Mouse (Mus musculus) myocyte (in vitro differentiated cells): Measurements from ENCODE around the gene Nrsn2. TPM values are rescaled to one million over a fixed set of nuclear protein-coding genes. Genes with fewer than 3 reads are reported as not detected.

Experiments
- H3K27me3 ChIP-seq: one replicate; pipeline ENCODE4 v1.6.1; 2011; ENCODE audit not compliant: control insufficient read depth, insufficient read depth, insufficient read length
- H3K36me3 ChIP-seq: one replicate; pipeline ENCODE4 v1.6.1; 2011; ENCODE audit not compliant: control insufficient read depth, insufficient read depth
- H3K4me2 ChIP-seq: one replicate; pipeline ENCODE4 v1.6.1; 2011; ENCODE audit warnings: low read depth, control low read depth
- H3K4me3 ChIP-seq: one replicate; pipeline ENCODE4 v1.5.1; 2011; ENCODE audit warnings: mild to moderate bottlenecking, control low read depth, moderate library complexity
- H3K79me2 ChIP-seq: one replicate; pipeline ENCODE4 v1.6.1; 2011; ENCODE audit not compliant: control insufficient read depth, insufficient read depth
- H3ac ChIP-seq: one replicate; pipeline ENCODE4 v1.6.1; 2011; ENCODE audit not compliant: control insufficient read depth, insufficient read length
- CEBPB ChIP-seq: IDR thresholded peaks from 2 replicates; pipeline ENCODE4 v1.6.1; 2011; ENCODE audit warnings: mild to moderate bottlenecking, moderate library complexity; ENCODE audit not compliant: poor library complexity, insufficient read depth, severe bottlenecking
- E2F4 ChIP-seq: IDR thresholded peaks from one replicate; pipeline ENCODE4 v1.6.1; 2011; ENCODE audit warnings: mild to moderate bottlenecking, control low read depth, moderate library complexity; ENCODE audit not compliant: insufficient read depth
- MAX ChIP-seq: IDR thresholded peaks from one replicate; pipeline ENCODE4 v1.6.1; 2011; ENCODE audit warnings: low read depth, mild to moderate bottlenecking, control low read depth
- MYOD1 ChIP-seq, 3 experiments: IDR thresholded peaks; one replicate each; pipeline ENCODE4 v1.6.1; 2011; ENCODE audit warnings: control low read depth in 2 of 3, low read depth in 2 of 3, mild to moderate bottlenecking in 2 of 3, moderate library complexity in 1 of 3; ENCODE audit not compliant: insufficient read length in 2 of 3, control insufficient read depth in 1 of 3
- MYOG ChIP-seq, 3 experiments: IDR thresholded peaks; one replicate each; pipeline ENCODE4 v1.6.1; 2011; ENCODE audit warnings: control low read depth in 2 of 3, low read depth in 2 of 3, mild to moderate bottlenecking in 2 of 3; ENCODE audit not compliant: insufficient read length in 2 of 3, control insufficient read depth in 1 of 3, insufficient read depth in 1 of 3
- POLR2A ChIP-seq: IDR thresholded peaks from one replicate; pipeline ENCODE4 v1.6.1; 2011; ENCODE audit warnings: low read depth, mild to moderate bottlenecking, control low read depth, moderate library complexity; ENCODE audit not compliant: insufficient read length
- POLR2AphosphoS2 ChIP-seq: IDR thresholded peaks from one replicate; pipeline ENCODE4 v1.6.1; 2011; ENCODE audit warnings: low read depth, control low read depth; ENCODE audit not compliant: insufficient read length
- REST ChIP-seq: IDR thresholded peaks from one replicate; pipeline ENCODE4 v1.6.1; 2011; ENCODE audit warnings: mild to moderate bottlenecking, control low read depth, moderate library complexity; ENCODE audit not compliant: insufficient read depth, insufficient read length
- SRF ChIP-seq: IDR thresholded peaks from one replicate; pipeline ENCODE4 v1.6.1; 2011; ENCODE audit warnings: low read depth; ENCODE audit not compliant: control insufficient read depth, insufficient read length
- TCF12 ChIP-seq: IDR thresholded peaks from one replicate; pipeline ENCODE4 v1.6.1; 2011; ENCODE audit warnings: mild to moderate bottlenecking, control low read depth; ENCODE audit not compliant: poor library complexity, insufficient read depth, severe bottlenecking
- TCF3 ChIP-seq: IDR thresholded peaks from one replicate; pipeline ENCODE4 v1.6.1; 2011; ENCODE audit warnings: low read depth, control low read depth; ENCODE audit not compliant: insufficient read length
- USF1 ChIP-seq: IDR thresholded peaks from one replicate; pipeline ENCODE4 v1.6.1; 2011; ENCODE audit warnings: low read depth, mild to moderate bottlenecking, control low read depth, moderate library complexity
- polyA plus RNA-seq: library from polyadenylated mRNA; unstranded; fragments of >200 nt; fragmentation: generic; extraction: Trizol; gene quantifications from one replicate; pipeline ENCODE4 v1.2.1, GENCODE M21; 2012; ENCODE audit warnings: missing spikeins

Nrsn2 gene
- polyA plus RNA-seq, 1 experiment, result not detected

GRCm38 (mm10) chr2:152343329-152344213, 32.9 kb downstream of the Nrsn2 start, which contains the start of gene Trib3:
TSS of gene Trib3 (minus strand) at chr2:152344032.
- Histone ChIP-seq H3K4me2 (peak within 1 kb of the TSS; percentile 84), H3K27me3 (no peaks in the 10 kb centered on the region), H3K79me2 (peaks cover 43% of the 10 kb centered on the region), H3K4me3 (peak within 1 kb of the TSS; percentile 84), H3K36me3 (peaks cover 41% of the 10 kb centered on the region), H3ac (peak within 1 kb of the TSS; percentile 6)
- TF ChIP-seq E2F4 (no peak), MYOD1 (IDR thresholded peaks at IDR 0.05; ENCODE audit: control insufficient read depth in 1 of 3, insufficient read length in 2 of 3, low read depth in 2 of 3) (no peak), SRF (no peak), MAX (no peak), TCF3 (no peak), POLR2A (peak; percentile 99), TCF12 (no peak), USF1 (no peak), POLR2AphosphoS2 (peak; percentile 99), CEBPB (peak; percentile 98), MYOG (IDR thresholded peaks at IDR 0.05; ENCODE audit: control insufficient read depth in 1 of 3, insufficient read depth in 1 of 3, insufficient read length in 2 of 3, low read depth in 2 of 3) (peak in 1 of 3 experiments; percentile 62), REST (no peak)

- TF ChIP-seq CEBPB, result no peak
- no peak for TF ChIP-seq TCF3
- TF ChIP-seq POLR2A, result peak; percentile 57
- TF ChIP-seq E2F4, result no peak
- TF ChIP-seq MYOD1 (IDR thresholded peaks at IDR 0.05; ENCODE audit: control insufficient read depth in 1 of 3, insufficient read length in 2 of 3, low read depth in 2 of 3), result no peak
- TF ChIP-seq REST, result no peak
- peak; percentile 63 for TF ChIP-seq POLR2AphosphoS2
- no peak for TF ChIP-seq TCF12
- no peak for TF ChIP-seq USF1
- TF ChIP-seq MYOG (IDR thresholded peaks at IDR 0.05; ENCODE audit: control insufficient read depth in 1 of 3, insufficient read depth in 1 of 3, insufficient read length in 2 of 3, low read depth in 2 of 3), result no peak
- TF ChIP-seq MAX, result no peak
- TF ChIP-seq SRF, result no peak
- H3ac ChIP-seq, result no peak overlapping the region
- peak overlapping the region; percentile 84 for H3K4me3 ChIP-seq
- H3K36me3 ChIP-seq, result peaks cover 60% of the 10 kb centered on the region
- peaks cover 51% of the 10 kb centered on the region for H3K79me2 ChIP-seq
- H3K27me3 ChIP-seq, result no peaks in the 10 kb centered on the region
- H3K4me2 ChIP-seq, result peak overlapping the region; percentile 84
These were observed 36.7 kb downstream of the Nrsn2 start for GRCm38 (mm10) chr2:152339631-152340179.

GRCm38 (mm10) chr2:152338319-152338718, 38.1 kb downstream of the Nrsn2 start:
- H3K4me2 ChIP-seq, result peak overlapping the region; percentile 32
- peaks cover 60% of the 10 kb centered on the region for H3K36me3 ChIP-seq
- H3K79me2 ChIP-seq, result peaks cover 51% of the 10 kb centered on the region
- no peak overlapping the region for H3K4me3 ChIP-seq
- TF ChIP-seq POLR2A (peak; percentile 60), POLR2AphosphoS2 (peak; percentile 59), TCF12 (no peak)
- H3ac ChIP-seq, result no peak overlapping the region
- H3K27me3 ChIP-seq, result no peaks in the 10 kb centered on the region

- peaks cover 46% of the 10 kb centered on the region for H3K79me2 ChIP-seq
- H3K4me2 ChIP-seq, result peak overlapping the region; percentile 28
- H3K27me3 ChIP-seq, result no peaks in the 10 kb centered on the region
- H3K4me3 ChIP-seq, result no peak overlapping the region
- H3ac ChIP-seq, result no peak overlapping the region
- H3K36me3 ChIP-seq, result peaks cover 59% of the 10 kb centered on the region
- TF ChIP-seq TCF12, result no peak
- TF ChIP-seq TCF3, result no peak
- no peak for TF ChIP-seq CEBPB
- no peak for TF ChIP-seq USF1
- no peak for TF ChIP-seq E2F4
- TF ChIP-seq MAX, result no peak
- TF ChIP-seq POLR2A, result peak; percentile 22
- TF ChIP-seq POLR2AphosphoS2, result peak; percentile 60
- TF ChIP-seq MYOG (IDR thresholded peaks at IDR 0.05; ENCODE audit: control insufficient read depth in 1 of 3, insufficient read depth in 1 of 3, insufficient read length in 2 of 3, low read depth in 2 of 3), result no peak
- no peak for TF ChIP-seq MYOD1 (IDR thresholded peaks at IDR 0.05; ENCODE audit: control insufficient read depth in 1 of 3, insufficient read length in 2 of 3, low read depth in 2 of 3)
- TF ChIP-seq REST, result no peak
- no peak for TF ChIP-seq SRF
These were observed 38.7 kb downstream of the Nrsn2 start for GRCm38 (mm10) chr2:152337591-152338212.
